Mouse (Mus musculus): ENCODE measurements around the gene Ncan. TPM values are rescaled to one million over a fixed set of nuclear protein-coding genes. Genes with fewer than 3 reads are reported as not detected.
"Not testable (repeated sequence)": the region's sequence is repeated elsewhere in the genome, so short reads cannot be mapped to it uniquely, and the experiment has no call there.

Ncan gene
- polyA plus RNA-seq, 1 experiment, result 0.04 TPM

GRCm38 (mm10) chr8:70073120-70073519 lies 47.6 kb downstream of the Ncan start:
- Histone ChIP-seq H3K4me1 (ENCODE audit: control insufficient read depth, insufficient read depth, insufficient read length) (peaks cover 3% of the 10 kb centered on the region; the same call in 1 of the 2 replicates), H3K4me3 (ENCODE audit: extremely low read depth, insufficient read depth, insufficient read length) (no peak overlapping the region), H3K27me3 (ENCODE audit: control insufficient read depth, insufficient read depth, low read length) (no peaks in the 10 kb centered on the region), H3K36me3 (ENCODE audit: control insufficient read depth, insufficient read depth, low read length) (peaks cover 17% of the 10 kb centered on the region), H3K27ac (ENCODE audit: insufficient read depth, low read length) (no peak overlapping the region)
- WGBS, result 71% methylated on average over 8 of the region's 8 CpGs
- no peak for TF ChIP-seq CTCF (IDR thresholded peaks at IDR 0.05; ENCODE audit: extremely low read depth, insufficient read depth, insufficient read length, insufficient replicate concordance)
- TF ChIP-seq POLR2A (IDR thresholded peaks at IDR 0.05; ENCODE audit: low read depth, low read length), result no peak
- no peak for DNase-seq (ENCODE audit: low read depth in 1 of 2, low spot score in 2 of 2)

- TF ChIP-seq CTCF (IDR thresholded peaks at IDR 0.05; ENCODE audit: extremely low read depth, insufficient read depth, insufficient read length, insufficient replicate concordance), result no peak
- TF ChIP-seq POLR2A (IDR thresholded peaks at IDR 0.05; ENCODE audit: low read depth, low read length), result no peak
- Histone ChIP-seq H3K27me3 (ENCODE audit: control insufficient read depth, insufficient read depth, low read length) (no peaks in the 10 kb centered on the region), H3K36me3 (ENCODE audit: control insufficient read depth, insufficient read depth, low read length) (peaks cover 20% of the 10 kb centered on the region), H3K4me3 (ENCODE audit: extremely low read depth, insufficient read depth, insufficient read length) (no peak within 1 kb of the TSS), H3K4me1 (ENCODE audit: control insufficient read depth, insufficient read depth, insufficient read length) (peaks cover 3% of the 10 kb centered on the region; the same call in 1 of the 2 replicates), H3K27ac (ENCODE audit: insufficient read depth, low read length) (no peak within 1 kb of the TSS)
- WGBS, result 16% methylated on average over 24 of the region's 27 CpGs
- DNase-seq (ENCODE audit: low read depth in 1 of 2, low spot score in 2 of 2), result no peak
Observed at GRCm38 (mm10) chr8:70072441-70073069, 48.1 kb downstream of the Ncan start, which contains the start of gene Tm6sf2. Gene Tm6sf2 (plus strand): TSS chr8:70072924.

- Histone ChIP-seq H3K27ac (ENCODE audit: insufficient read depth, low read length) (no peak overlapping the region), H3K27me3 (ENCODE audit: control insufficient read depth, insufficient read depth, low read length) (no peaks in the 10 kb centered on the region), H3K36me3 (ENCODE audit: control insufficient read depth, insufficient read depth, low read length) (peaks cover 21% of the 10 kb centered on the region), H3K4me1 (ENCODE audit: control insufficient read depth, insufficient read depth, insufficient read length) (peaks cover 3% of the 10 kb centered on the region; the same call in 1 of the 2 replicates), H3K4me3 (ENCODE audit: extremely low read depth, insufficient read depth, insufficient read length) (no peak overlapping the region)
- 92% methylated on average over 2 of the region's 2 CpGs for WGBS
- DNase-seq (ENCODE audit: low read depth in 1 of 2, low spot score in 2 of 2), result no peak
- TF ChIP-seq CTCF (IDR thresholded peaks at IDR 0.05; ENCODE audit: extremely low read depth, insufficient read depth, insufficient read length, insufficient replicate concordance) (no peak), POLR2A (IDR thresholded peaks at IDR 0.05; ENCODE audit: low read depth, low read length) (no peak)
Observed at GRCm38 (mm10) chr8:70071836-70072440, 48.7 kb downstream of the Ncan start.

- WGBS, result 95% methylated on average over 1 of the region's 1 CpGs
- Histone ChIP-seq H3K27me3 (ENCODE audit: control insufficient read depth, insufficient read depth, low read length) (no peaks in the 10 kb centered on the region), H3K36me3 (ENCODE audit: control insufficient read depth, insufficient read depth, low read length) (peaks cover 44% of the 10 kb centered on the region), H3K4me1 (ENCODE audit: control insufficient read depth, insufficient read depth, insufficient read length) (no peaks in the 10 kb centered on the region), H3K4me3 (ENCODE audit: extremely low read depth, insufficient read depth, insufficient read length) (no peak overlapping the region), H3K27ac (ENCODE audit: insufficient read depth, low read length) (no peak overlapping the region)
- no peak for TF ChIP-seq POLR2A (IDR thresholded peaks at IDR 0.05; ENCODE audit: low read depth, low read length)
- no peak for TF ChIP-seq CTCF (IDR thresholded peaks at IDR 0.05; ENCODE audit: extremely low read depth, insufficient read depth, insufficient read length, insufficient replicate concordance)
- no peak for DNase-seq (ENCODE audit: low read depth in 1 of 2, low spot score in 2 of 2)
Observed at GRCm38 (mm10) chr8:70057721-70058120, 63.0 kb downstream of the Ncan start.

DNA sequence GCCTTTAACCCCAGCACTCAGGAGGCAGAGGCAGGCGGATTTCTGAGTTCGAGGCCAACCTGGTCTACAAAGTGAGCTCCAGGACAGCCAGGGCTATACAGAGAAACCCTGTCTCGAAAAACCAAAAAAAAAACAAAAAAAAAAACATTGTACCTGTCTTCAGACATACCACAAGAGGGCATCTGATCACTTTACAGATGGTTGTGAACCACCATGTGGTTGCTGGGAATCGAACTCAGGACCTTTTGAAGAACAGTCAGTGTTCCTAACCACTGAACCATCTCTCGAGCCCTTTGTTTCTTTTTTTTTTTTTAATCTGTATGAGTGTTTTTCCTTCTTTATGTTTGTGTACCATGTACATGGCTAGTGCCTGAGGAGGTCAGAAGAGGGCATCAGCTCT lies 70.2 kb downstream of the Ncan start:
- H3K4me1 ChIP-seq (ENCODE audit: control insufficient read depth, insufficient read depth, insufficient read length); DNase-seq (ENCODE audit: low read depth in 1 of 2, low spot score in 2 of 2); H3K27me3 ChIP-seq (ENCODE audit: control insufficient read depth, insufficient read depth, low read length); H3K27ac ChIP-seq (ENCODE audit: insufficient read depth, low read length); H3K4me3 ChIP-seq (ENCODE audit: extremely low read depth, insufficient read depth, insufficient read length): not testable (repeated sequence)
- 94% methylated on average over 5 of the region's 5 CpGs for WGBS
- peaks cover 25% of the 10 kb centered on the region for H3K36me3 ChIP-seq (ENCODE audit: control insufficient read depth, insufficient read depth, low read length)

GRCm38 (mm10) chr8:70049662-70050061 lies 71.0 kb downstream of the Ncan start:
- Histone ChIP-seq H3K36me3 (ENCODE audit: control insufficient read depth, insufficient read depth, low read length) (peaks cover 20% of the 10 kb centered on the region), H3K4me3 (ENCODE audit: extremely low read depth, insufficient read depth, insufficient read length) (no peak overlapping the region), H3K4me1 (ENCODE audit: control insufficient read depth, insufficient read depth, insufficient read length) (no peaks in the 10 kb centered on the region), H3K27ac (ENCODE audit: insufficient read depth, low read length) (no peak overlapping the region), H3K27me3 (ENCODE audit: control insufficient read depth, insufficient read depth, low read length) (no peaks in the 10 kb centered on the region)
- DNase-seq (ENCODE audit: low read depth in 1 of 2, low spot score in 2 of 2), result no peak
- TF ChIP-seq POLR2A (IDR thresholded peaks at IDR 0.05; ENCODE audit: low read depth, low read length) (no peak), CTCF (IDR thresholded peaks at IDR 0.05; ENCODE audit: extremely low read depth, insufficient read depth, insufficient read length, insufficient replicate concordance) (no peak)

GRCm38 (mm10) chr8:70043996-70044395 lies 76.7 kb downstream of the Ncan start:
- TF ChIP-seq POLR2A (IDR thresholded peaks at IDR 0.05; ENCODE audit: low read depth, low read length), result no peak
- no peak for TF ChIP-seq CTCF (IDR thresholded peaks at IDR 0.05; ENCODE audit: extremely low read depth, insufficient read depth, insufficient read length, insufficient replicate concordance)
- no peak for DNase-seq (ENCODE audit: low read depth in 1 of 2, low spot score in 2 of 2)
- Histone ChIP-seq H3K4me3 (ENCODE audit: extremely low read depth, insufficient read depth, insufficient read length) (no peak overlapping the region), H3K4me1 (ENCODE audit: control insufficient read depth, insufficient read depth, insufficient read length) (peaks cover 9% of the 10 kb centered on the region; the same call in 1 of the 2 replicates), H3K27ac (ENCODE audit: insufficient read depth, low read length) (no peak overlapping the region), H3K27me3 (ENCODE audit: control insufficient read depth, insufficient read depth, low read length) (no peaks in the 10 kb centered on the region), H3K36me3 (ENCODE audit: control insufficient read depth, insufficient read depth, low read length) (no peaks in the 10 kb centered on the region)
- WGBS, result 93% methylated on average over 5 of the region's 5 CpGs

Other genes with a start within 250 kb of the Ncan start
- 0.11 and 0.34 TPM in 2 replicates for gene Cilp2, start 233.2 kb downstream of the Ncan start, polyA plus RNA-seq (2012; rRNA removed)
- gene Tssk6, start 218.7 kb downstream of the Ncan start, polyA plus RNA-seq (2012; rRNA removed), result 1.0 TPM in 2 replicates
- 53.8 and 76.3 TPM in 2 replicates for gene Ndufa13, start 218.3 kb downstream of the Ncan start, polyA plus RNA-seq (2012; rRNA removed)
- gene Yjefn3, start 218.2 kb downstream of the Ncan start, polyA plus RNA-seq (2012; rRNA removed), result 1.5 and 1.9 TPM in 2 replicates
- 45.8 and 64.6 TPM in 2 replicates for gene Gatad2a, start 124.5 kb downstream of the Ncan start, polyA plus RNA-seq (2012; rRNA removed)
- 83.3 and 108 TPM in 2 replicates for gene Mau2, start 78.1 kb downstream of the Ncan start, polyA plus RNA-seq (2012; rRNA removed)
- gene Sugp1, start 78.1 kb downstream of the Ncan start, polyA plus RNA-seq (2012; rRNA removed), result 8.9 and 9.4 TPM in 2 replicates
- gene Tm6sf2, start 47.9 kb downstream of the Ncan start, polyA plus RNA-seq (2012; rRNA removed), result 2.0 and 2.3 TPM in 2 replicates
- gene Hapln4, start 37.4 kb downstream of the Ncan start, polyA plus RNA-seq (2012; rRNA removed), result 0.28 and 0.36 TPM in 2 replicates
- 14.0 and 16.4 TPM in 2 replicates for gene Nr2c2ap, start 10.5 kb upstream of the Ncan start, polyA plus RNA-seq (2012; rRNA removed)
- gene Rfxank, start 18.3 kb upstream of the Ncan start, polyA plus RNA-seq (2012; rRNA removed), result 22.5 and 24.6 TPM in 2 replicates
- 55.8 and 73.6 TPM in 2 replicates for gene Borcs8, start 18.6 kb upstream of the Ncan start, polyA plus RNA-seq (2012; rRNA removed)
- 2.3 and 4.3 TPM in 2 replicates for gene Mef2b, start 18.8 kb upstream of the Ncan start, polyA plus RNA-seq (2012; rRNA removed)
- gene Tmem161a, start 51.5 kb upstream of the Ncan start, polyA plus RNA-seq (2012; rRNA removed), result 59.9 and 76.8 TPM in 2 replicates
- 16.4 and 18.6 TPM in 2 replicates for gene Slc25a42, start 91.4 kb upstream of the Ncan start, polyA plus RNA-seq (2012; rRNA removed)
- 38.3 and 40.0 TPM in 2 replicates for gene Sugp2, start 113.4 kb upstream of the Ncan start, polyA plus RNA-seq (2012; rRNA removed)
- 11.5 and 14.1 TPM in 2 replicates for gene Armc6, start 113.6 kb upstream of the Ncan start, polyA plus RNA-seq (2012; rRNA removed)
- gene Homer3, start 162.0 kb upstream of the Ncan start, polyA plus RNA-seq (2012; rRNA removed), result 28.1 and 34.7 TPM in 2 replicates
- 37.4 and 44.5 TPM in 2 replicates for gene Ddx49, start 181.6 kb upstream of the Ncan start, polyA plus RNA-seq (2012; rRNA removed)
- gene Cope, start 181.6 kb upstream of the Ncan start, polyA plus RNA-seq (2012; rRNA removed), result 200 and 269 TPM in 2 replicates
- gene Cers1, start 194.9 kb upstream of the Ncan start, polyA plus RNA-seq (2012; rRNA removed), result 0.52 and 0.61 TPM in 2 replicates
- gene Gdf1, start 208.9 kb upstream of the Ncan start, polyA plus RNA-seq (2012; rRNA removed), result 0.33 and 0.40 TPM in 2 replicates
- 38.9 and 43.2 TPM in 2 replicates for gene Upf1, start 232.4 kb upstream of the Ncan start, polyA plus RNA-seq (2012; rRNA removed)